Mouse (Mus musculus): Measurements from ENCODE around the gene Gfap. TPM values are rescaled to one million over a fixed set of nuclear protein-coding genes. Genes with fewer than 3 reads are reported as not detected.

Gene Gfap
- not detected in 2 replicates for total RNA-seq (2012; rRNA removed)
- total RNA-seq (2014; rRNA removed), result not detected in 2 replicates
- polyA plus RNA-seq (2012; ENCODE audit: insufficient read length, low read depth), result not detected in 2 replicates

DNA sequence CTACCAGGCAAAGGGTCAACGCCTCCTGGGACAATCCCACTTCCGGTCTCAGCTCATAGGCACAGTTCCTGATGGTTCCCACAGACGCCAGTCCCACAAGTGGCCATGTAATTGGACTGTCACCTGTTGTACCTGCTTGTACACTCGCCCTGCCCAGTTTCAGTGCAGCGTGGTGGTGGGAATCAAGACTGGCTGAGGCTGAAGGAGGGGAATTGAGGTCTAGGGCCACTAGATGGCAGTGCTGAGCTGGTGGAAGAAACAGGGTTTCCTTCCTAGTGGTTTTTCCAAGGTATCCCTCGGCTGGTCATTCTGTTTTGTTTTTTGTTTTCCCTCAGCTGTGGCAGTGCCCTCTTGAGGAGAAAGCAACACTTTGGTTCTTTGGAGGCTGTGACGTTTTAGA lies at the start of gene Gfap:
Gene Gfap, minus strand, starts transcription at position 150 of the 400 bp plus-strand sequence.
- Histone ChIP-seq H3K9ac (ENCODE audit: insufficient read depth, low read depth) (no peak within 1 kb of the TSS), H3K9me3 (replicated peaks; ENCODE audit: low read length) (no peaks in the 10 kb centered on the region), H3K4me3 (replicated peaks in 1 of 3; ENCODE audit: low read depth in 2 of 3, low read length in 2 of 3, poor library complexity in 1 of 3) (no peak within 1 kb of the TSS), H3K27me3 (replicated peaks) (peaks cover 30% of the 10 kb centered on the region), H3K4me2 (ENCODE audit: insufficient read depth, low read depth, poor library complexity, severe bottlenecking) (no peak within 1 kb of the TSS), H3K4me1 (ENCODE audit: control insufficient read depth in 1 of 2, insufficient read depth in 2 of 2) (peaks cover 3 to 11% of the 10 kb centered on the region in 2 experiments; a peak in 2 of 4 replicates), H3K36me3 (replicated peaks in 1 of 2; ENCODE audit: control insufficient read depth in 1 of 2, insufficient read depth in 1 of 2, low read length in 1 of 2) (peaks cover 13 to 27% of the 10 kb centered on the region in 2 experiments), H3K27ac (ENCODE audit: insufficient read depth, low read depth) (no peak within 1 kb of the TSS), H3K79me2 (replicated peaks; ENCODE audit: control insufficient read depth, extremely low read depth, insufficient read depth, poor library complexity, severe bottlenecking) (no peaks in the 10 kb centered on the region)
- TF ChIP-seq IRF4 (IDR thresholded peaks at IDR 0.05; ENCODE audit: low read depth, low read length), result peak; percentile 56; the same call in 1 of the 2 replicates
- TF ChIP-seq MAX (IDR thresholded peaks at IDR 0.05; ENCODE audit: low read length), result no peak
- no peak for TF ChIP-seq MAFK (IDR thresholded peaks at IDR 0.05; ENCODE audit: insufficient replicate concordance, low read length)
- TF ChIP-seq NELFE (IDR thresholded peaks at IDR 0.05; ENCODE audit: low read depth, low read length), result peak; percentile 16; the same call in 1 of the 2 replicates
- TF ChIP-seq POLR2A (IDR thresholded peaks at IDR 0.05; ENCODE audit: low read depth, low read length), result no peak
- no peak for TF ChIP-seq E2F4 (IDR thresholded peaks at IDR 0.05; ENCODE audit: insufficient replicate concordance, low read depth, low read length)
- no peak for TF ChIP-seq POLR2AphosphoS2 (IDR thresholded peaks at IDR 0.05; ENCODE audit: low read depth, low read length)
- no peak for TF ChIP-seq NRF1 (IDR thresholded peaks at IDR 0.05; ENCODE audit: low read depth, low read length)
- TF ChIP-seq EP300 (IDR thresholded peaks at IDR 0.05; ENCODE audit: low read length), result no peak
- no peak for TF ChIP-seq ZNF384 (IDR thresholded peaks at IDR 0.05; ENCODE audit: low read depth, low read length)
- TF ChIP-seq JUN (IDR thresholded peaks at IDR 0.05; ENCODE audit: insufficient read depth, low read depth, low read length), result no peak
- no peak for TF ChIP-seq RCOR1 (conservative IDR thresholded peaks at IDR 0.05; ENCODE audit: low read depth, low read length)
- TF ChIP-seq SIN3A (IDR thresholded peaks at IDR 0.05; ENCODE audit: low read length), result no peak
- TF ChIP-seq ZC3H11A (IDR thresholded peaks at IDR 0.05; ENCODE audit: low read depth, low read length), result peak; percentile 65
- no peak for TF ChIP-seq TBP (conservative IDR thresholded peaks at IDR 0.05; ENCODE audit: low read depth, low read length)
- no peak for TF ChIP-seq ZMIZ1 (IDR thresholded peaks at IDR 0.05; ENCODE audit: low read depth, low read length)
- no peak for TF ChIP-seq USF1 (IDR thresholded peaks at IDR 0.05; ENCODE audit: low read depth, low read length)
- no peak for TF ChIP-seq USF2 (conservative IDR thresholded peaks at IDR 0.05; ENCODE audit: low read depth, low read length)
- TF ChIP-seq TCF12 (IDR thresholded peaks at IDR 0.05; ENCODE audit: low read depth, low read length), result no peak
- no peak for TF ChIP-seq HCFC1 (IDR thresholded peaks at IDR 0.05; ENCODE audit: low read depth, low read length)
- no peak for TF ChIP-seq GABPA (IDR thresholded peaks at IDR 0.05; ENCODE audit: insufficient replicate concordance, low read depth, low read length)
- TF ChIP-seq RAD21 (IDR thresholded peaks at IDR 0.05; ENCODE audit: low read depth, low read length), result peak; percentile 96
- TF ChIP-seq UBTF (IDR thresholded peaks at IDR 0.05; ENCODE audit: low read depth, low read length), result no peak
- peak; percentile 33; the same call in 1 of the 2 replicates for TF ChIP-seq ELF1 (IDR thresholded peaks at IDR 0.05; ENCODE audit: low read depth, low read length)
- TF ChIP-seq CTCF (conservative IDR thresholded peaks at IDR 0.05 in 1 of 2, IDR thresholded peaks at IDR 0.05 in 1 of 2; ENCODE audit: low read depth in 2 of 2, low read length in 2 of 2), result peak; percentile 98 to 99
- 0 out of 2 replicates have a peak, but pooled peaks have one; percentile 8 for TF ChIP-seq MEF2A (IDR thresholded peaks at IDR 0.05; ENCODE audit: borderline replicate concordance, low read depth, low read length)
- TF ChIP-seq KAT2A (IDR thresholded peaks at IDR 0.05; ENCODE audit: insufficient replicate concordance, low read length), result no peak
- peak; percentile 64; the same call in 1 of the 2 replicates for TF ChIP-seq MAZ (IDR thresholded peaks at IDR 0.05; ENCODE audit: low read depth, low read length)
- TF ChIP-seq MYC (IDR thresholded peaks at IDR 0.05; ENCODE audit: low read depth, low read length), result no peak; the same call in 1 of the 2 replicates
- no peak for TF ChIP-seq BHLHE40 (IDR thresholded peaks at IDR 0.05; ENCODE audit: low read depth, low read length)
- TF ChIP-seq SMC3 (IDR thresholded peaks at IDR 0.05; ENCODE audit: low read depth, low read length), result peak; percentile 95
- no peak for TF ChIP-seq ETS1 (conservative IDR thresholded peaks at IDR 0.05; ENCODE audit: low read depth, low read length)
- no peak for TF ChIP-seq PAX5 (IDR thresholded peaks at IDR 0.05; ENCODE audit: low read length)
- no peak; the same call in 1 of the 2 replicates for TF ChIP-seq MXI1 (IDR thresholded peaks at IDR 0.05; ENCODE audit: low read depth, low read length)
- TF ChIP-seq ZKSCAN1 (IDR thresholded peaks at IDR 0.05; ENCODE audit: borderline replicate concordance, low read depth, low read length), result no peak
- TF ChIP-seq CHD2 (IDR thresholded peaks at IDR 0.05; ENCODE audit: low read length), result no peak
- TF ChIP-seq CHD1 (IDR thresholded peaks at IDR 0.05; ENCODE audit: low read depth, low read length), result no peak
- TF ChIP-seq JUND (conservative IDR thresholded peaks at IDR 0.05; ENCODE audit: low read depth, low read length), result peak; percentile 30; the same call in 1 of the 2 replicates
- in situ Hi-C loops (cut with MboI; ENCODE audit: low pct_ligation_motif_present, low pct_unique_long_range_greater_than_20kb, low sequenced_read_pairs), result no loop called here
- peak; percentile 77 for DNase-seq (ENCODE audit: extremely low read depth)
- dilution Hi-C loops (cut with MboI; ENCODE audit: extremely low pct_ligation_motif_present, extremely low pct_unique_long_range_greater_than_20kb, low sequenced_read_pairs), result no loop called here

Measured in CH12.LX (cell line).